Mouse (Mus musculus) ovary, postnatal 36 days (tissue): ENCODE results near the gene Wdtc1.

Source experiments
- DNase-seq: peaks from one replicate; pipeline ENCODE4 v3.0.0; 2022; ENCODE audit warnings: low spot score, mixed read lengths

Gene Wdtc1

DNA sequence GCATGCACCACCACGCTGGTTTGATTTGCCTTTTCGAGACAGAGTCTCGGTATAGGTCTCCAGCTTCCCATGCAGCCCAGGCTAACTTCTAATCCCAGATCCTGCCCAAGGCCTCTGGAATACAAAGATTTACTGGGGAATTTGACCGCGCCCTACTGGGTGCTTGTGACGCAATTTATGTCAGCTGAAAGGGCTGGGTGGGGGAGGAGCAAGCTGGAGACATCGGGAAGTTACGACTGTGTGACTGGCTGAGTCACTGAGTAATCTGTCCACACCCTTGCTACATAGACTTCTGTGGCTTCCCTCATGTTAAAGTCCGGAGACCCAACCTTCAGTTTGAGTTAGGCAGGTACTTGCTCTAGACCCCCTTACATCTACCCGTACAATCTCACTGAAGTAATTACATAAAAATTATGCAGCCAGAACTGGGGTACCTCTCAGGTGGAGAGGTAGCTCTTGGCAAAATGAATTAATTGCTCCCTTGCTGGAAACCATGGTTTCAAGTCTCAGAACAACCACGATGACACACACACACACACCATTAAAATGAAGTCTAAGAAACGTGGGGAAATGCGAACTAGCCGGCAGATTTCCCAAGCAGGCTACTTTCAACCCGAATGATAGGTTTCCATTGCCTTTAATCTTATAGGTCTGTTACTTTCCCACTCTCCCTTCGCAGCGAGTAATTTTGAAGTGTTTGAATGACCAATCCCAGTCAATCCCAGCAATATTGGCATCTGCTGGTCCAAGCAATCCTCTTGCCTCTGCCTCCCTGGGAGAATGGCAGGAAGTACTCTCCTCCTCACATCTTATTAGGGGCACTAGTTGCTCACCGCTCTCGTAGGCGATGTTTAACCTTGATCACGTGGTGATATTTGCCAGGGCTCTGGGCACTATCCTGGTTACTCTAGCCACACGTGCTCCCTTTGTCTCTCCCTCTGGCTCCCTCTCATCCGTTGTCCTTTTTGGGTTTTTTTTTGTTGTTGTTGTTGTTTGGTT is at the start of gene Wdtc1:
Gene Wdtc1, minus strand, starts transcription at position 115 of the 999 bp plus-strand sequence.
- no peak for DNase-seq

GRCm38 (mm10) chr4:133402011-133402410 is 48.7 kb upstream of the Wdtc1 start:
- no peak for DNase-seq

- DNase-seq = no peak
These were observed 46.8 kb upstream of the Wdtc1 start for GRCm38 (mm10) chr4:133400098-133400497.

DNA sequence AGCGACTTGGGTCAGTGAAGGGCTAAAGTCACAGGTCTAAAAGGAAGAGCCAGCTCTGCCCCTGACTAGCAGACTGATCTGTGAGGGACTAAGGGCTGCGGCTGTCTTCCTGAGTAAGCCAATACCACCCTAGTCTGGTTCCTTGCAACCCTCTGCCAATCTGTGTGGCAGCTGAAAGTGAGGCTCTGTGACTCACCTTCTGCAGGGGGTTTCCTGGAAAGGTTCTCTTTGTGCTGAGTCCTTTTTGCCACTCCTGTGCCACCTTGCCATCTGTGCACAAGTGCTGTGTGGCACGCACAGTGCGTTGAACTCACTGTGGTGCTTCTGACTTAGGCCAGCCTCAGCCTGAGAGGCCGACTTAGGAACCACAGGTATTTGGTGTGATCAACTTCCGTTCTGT is 46.2 kb upstream of the Wdtc1 start:
- DNase-seq = no peak

- no peak for DNase-seq
These were observed 45.3 kb upstream of the Wdtc1 start for GRCm38 (mm10) chr4:133398619-133399018.

DNA sequence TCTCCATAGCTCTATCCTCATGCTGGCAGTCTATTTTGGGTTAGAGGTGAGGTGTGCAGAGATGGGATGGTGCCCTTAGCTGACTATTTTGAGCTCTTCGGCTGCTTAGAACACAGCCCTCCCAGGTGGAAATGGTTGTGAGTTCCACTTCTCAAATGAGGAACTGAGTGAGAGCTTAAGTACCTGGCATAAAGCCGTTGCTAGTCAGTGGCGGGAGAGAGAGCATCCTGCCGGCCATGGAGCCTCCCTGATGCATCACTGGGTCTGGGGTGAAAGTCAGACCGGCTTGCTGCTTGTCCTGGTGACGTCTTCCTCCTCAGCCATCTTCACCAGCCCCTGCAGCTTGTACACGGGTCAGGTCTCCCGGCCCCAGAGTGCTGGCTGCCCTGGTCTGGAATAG is 44.7 kb upstream of the Wdtc1 start:
- DNase-seq = no peak

- DNase-seq = no peak
These were observed 44.0 kb upstream of the Wdtc1 start for GRCm38 (mm10) chr4:133397299-133397698.

DNA sequence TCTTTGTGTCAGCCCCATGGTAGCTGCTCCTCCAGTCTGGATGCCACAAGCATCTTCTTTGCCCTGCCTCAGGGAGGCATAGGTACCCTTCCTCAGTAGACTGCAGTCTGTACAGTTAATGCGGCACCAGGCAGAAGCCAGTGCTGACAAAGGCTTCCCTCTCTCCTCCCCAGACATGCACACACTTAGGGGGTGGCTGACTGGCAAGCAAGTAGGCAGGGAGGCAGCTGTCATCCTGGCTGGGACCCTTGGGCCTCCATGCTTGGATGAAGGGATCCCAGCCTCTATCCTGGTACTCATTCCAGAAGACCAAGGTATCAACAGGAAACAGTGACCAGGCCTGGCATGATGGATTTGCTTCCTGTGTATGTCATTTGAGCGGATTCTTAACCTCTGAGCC is 42.8 kb upstream of the Wdtc1 start:
- DNase-seq = no peak

DNA sequence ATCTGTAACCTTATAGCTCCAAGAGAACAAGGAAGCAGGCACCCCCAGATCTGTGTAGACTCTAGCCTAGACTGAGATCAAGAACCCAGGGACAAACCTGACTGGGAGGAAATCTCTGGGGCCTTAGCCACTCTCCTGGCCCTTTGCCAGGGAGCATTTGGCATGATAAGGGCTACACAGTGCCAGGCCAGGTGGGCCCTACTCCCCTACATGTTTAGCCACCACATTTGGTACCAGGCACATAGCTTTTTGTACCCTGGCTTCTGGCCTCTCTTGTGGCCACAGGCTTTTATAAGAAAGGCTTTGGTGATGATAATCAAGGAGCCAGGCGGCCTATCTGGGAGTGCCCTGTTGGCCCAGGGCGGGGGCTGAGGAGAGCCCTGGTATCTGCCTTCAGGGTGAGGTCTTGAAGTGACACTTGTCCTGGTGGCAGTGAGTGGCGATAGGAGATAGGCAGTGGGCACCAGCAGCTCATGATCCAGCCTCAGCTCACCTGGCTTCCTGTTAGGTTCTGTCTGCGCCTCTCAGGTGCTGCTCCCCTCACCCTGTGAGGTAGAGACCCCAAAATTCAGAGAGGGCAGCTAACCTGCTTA is 41.8 kb upstream of the Wdtc1 start:
- DNase-seq = no peak

DNA sequence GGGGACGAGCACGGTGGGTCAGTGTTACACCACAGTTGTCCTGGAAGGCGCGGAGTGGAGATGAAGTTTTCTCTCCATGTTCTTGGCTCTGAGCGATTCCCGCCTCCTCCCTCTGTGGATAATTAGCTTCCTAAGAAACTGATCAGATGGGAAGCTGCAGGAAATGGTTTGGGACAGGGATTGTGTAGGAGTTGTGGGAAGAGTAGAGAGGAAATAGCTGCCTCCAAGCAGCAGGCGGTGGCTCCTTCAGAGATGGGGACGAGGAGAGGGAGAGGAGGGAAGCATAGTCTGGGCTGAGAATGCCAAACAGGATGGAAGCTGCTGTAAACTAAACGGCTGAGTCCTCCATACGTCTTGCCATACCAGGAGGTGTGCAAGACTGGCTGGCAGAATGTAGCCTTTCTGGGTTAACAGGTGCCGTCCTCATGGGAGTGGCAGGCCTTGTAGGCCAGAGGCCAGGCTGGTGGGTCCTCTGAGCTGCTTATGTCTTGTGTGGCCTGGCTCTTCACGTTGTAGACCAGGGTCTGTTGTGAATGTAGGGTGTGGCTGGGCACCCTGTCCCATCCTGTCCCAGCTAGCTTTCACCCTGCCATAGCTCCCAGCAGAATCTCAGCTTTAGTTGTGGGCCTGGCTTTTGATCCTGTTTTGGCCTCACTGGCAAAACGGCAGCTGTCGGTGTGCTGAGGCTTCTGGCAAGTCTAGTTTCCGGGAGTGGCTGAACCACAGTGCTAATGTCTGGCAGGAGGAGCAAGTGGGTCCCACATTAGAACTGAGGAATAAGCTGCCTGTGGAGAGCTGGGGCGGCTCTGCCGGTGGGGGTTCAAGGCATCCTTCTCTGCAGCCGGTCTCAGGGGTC is 38.1 kb upstream of the Wdtc1 start:
- DNase-seq = no peak

DNA sequence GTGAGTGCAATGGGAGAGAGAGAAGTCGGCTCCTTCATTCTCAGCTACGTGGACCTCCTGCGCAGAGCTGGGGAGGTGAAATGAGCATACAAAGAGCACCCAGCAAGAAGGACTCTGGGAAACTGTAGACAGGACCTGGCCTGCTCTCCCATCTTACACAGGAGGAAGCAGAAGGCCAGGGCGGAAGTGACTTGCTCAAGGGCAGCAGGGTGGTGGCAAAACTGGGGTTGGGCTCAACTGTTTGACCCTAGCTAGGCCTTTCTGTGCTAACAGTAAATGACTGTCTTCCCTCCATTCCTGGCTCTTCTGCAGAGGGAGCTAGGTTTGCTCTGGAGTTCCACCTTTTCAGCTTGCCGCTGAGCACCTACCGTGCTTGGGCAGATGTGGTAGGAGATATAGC is 37.3 kb upstream of the Wdtc1 start:
- DNase-seq = no peak

DNA sequence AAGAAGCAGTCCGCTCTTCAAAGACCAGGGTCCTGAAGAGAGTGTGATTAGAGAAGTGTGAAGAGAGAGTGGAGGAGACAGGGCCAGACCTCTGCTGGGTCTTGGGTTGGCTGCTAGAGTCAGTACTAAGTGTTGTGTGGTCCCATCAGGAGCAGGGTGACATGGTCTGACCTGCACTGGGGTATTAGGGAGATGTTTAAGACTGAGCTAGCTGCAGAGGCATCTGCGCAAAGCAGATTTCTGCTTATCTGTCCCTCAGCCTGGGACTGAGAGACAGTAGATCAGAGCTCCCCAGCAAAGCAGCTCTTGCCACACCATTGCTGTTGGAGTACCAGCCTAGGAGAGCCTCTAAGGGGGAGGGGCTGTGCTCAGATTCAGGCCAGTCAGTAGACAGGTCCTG is 36.8 kb upstream of the Wdtc1 start:
- DNase-seq = no peak

GRCm38 (mm10) chr4:133388781-133389552 is 35.7 kb upstream of the Wdtc1 start:
- no peak for DNase-seq

DNA sequence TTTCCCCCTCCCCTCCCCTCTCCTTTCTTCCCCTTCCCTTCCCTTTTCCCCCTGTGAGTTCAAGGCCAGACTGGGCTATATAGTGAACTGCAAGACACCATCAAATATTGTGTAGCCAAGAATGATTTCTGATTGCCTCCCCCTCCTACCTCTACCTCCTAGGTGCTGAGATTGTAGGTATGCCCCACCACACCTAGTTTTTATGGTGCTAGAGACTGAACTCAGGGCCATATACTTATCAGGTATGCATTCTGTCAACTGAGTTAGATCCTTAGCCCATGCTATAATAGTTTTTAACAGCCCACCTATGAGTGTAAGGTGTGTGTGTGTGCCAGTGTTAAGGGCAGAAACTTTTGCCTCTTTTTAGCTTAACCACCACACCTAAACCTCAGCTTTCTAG is 33.8 kb upstream of the Wdtc1 start:
- DNase-seq = no peak

- no peak for DNase-seq
These were observed 32.9 kb upstream of the Wdtc1 start for GRCm38 (mm10) chr4:133386061-133386797.

- DNase-seq = no peak
These were observed 27.9 kb upstream of the Wdtc1 start for GRCm38 (mm10) chr4:133381141-133381540.

DNA sequence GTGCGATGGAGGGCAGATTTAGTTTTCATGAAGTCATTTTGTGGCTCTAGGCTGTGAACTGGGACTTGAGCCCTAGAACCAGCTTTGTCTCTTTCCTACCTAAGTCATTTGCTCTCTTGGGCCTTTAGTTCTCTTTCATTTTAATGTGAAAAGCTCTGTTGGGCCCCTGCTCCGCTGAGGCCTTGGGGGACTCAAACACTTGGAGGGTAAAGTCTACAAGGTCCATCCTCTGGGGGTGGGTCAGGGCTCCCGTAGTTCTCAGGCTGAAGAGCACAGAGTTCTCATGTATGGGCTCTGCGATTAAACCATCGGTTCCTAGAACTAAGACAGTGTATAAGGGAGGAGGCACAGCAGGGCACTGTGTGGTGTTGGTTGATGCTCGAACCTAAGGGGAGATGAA is 27.3 kb upstream of the Wdtc1 start:
- DNase-seq = no peak

- no peak for DNase-seq
These were observed 26.6 kb upstream of the Wdtc1 start for GRCm38 (mm10) chr4:133379861-133380260.

DNA sequence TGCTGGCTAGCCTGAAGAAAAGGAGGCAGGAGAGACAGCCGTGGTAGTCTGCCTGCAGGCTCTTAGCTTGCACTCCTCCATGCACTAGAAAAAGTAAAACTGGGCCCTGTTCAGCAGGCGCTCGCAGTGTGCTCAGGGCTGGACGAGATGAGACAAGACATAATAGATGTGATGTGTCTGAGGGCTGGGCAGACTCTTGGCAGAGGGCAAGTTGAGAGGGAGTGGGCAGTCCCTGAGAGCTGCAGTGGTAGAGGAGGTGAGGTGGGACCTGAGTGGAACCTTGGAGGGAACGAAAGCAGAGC is 25.7 kb upstream of the Wdtc1 start:
- no peak for DNase-seq

DNA sequence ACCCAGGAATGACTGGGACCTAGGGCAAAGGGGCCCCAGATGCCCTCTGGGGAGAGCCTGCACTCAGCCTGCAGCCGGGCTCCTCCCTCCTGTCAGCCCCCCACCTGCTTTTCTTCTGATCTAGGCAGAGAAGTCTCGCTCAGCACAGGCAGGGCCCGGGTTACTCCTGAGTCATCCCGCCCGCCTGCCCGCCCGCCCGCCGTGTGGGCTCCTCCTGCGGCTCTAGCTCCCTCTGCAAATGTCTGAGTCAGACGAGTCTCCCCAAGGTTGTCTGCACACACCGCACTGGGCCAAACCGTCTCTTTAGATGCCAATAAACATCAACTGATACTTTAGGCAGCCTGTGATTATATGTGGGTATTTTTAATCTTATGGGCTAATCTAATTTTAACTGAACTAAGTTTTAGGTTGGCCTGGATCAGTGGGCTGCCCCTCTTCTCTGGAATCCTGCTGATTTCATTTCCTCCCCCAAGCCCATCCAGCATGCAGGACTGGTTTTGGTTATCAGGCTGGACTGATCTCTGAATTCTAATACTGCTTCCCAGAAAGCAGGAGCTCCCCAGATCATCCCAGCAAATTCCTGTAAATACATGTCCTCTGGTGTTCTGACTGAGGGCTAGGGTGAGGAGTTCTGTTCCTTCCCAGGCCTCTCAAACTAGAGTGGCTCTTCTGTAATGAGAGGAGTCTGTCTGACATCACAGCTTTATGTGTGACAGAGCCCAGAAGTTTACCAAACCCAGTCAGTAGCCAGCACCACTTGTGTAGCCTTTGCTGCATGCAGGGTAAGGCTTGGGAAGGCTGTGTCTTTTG is 25.2 kb upstream of the Wdtc1 start:
- peak; percentile 59 for DNase-seq
